Mouse (Mus musculus) brown adipose tissue, adult 24 weeks (tissue): Measurements from ENCODE around the gene Hhat. TPM values are rescaled to one million over a fixed set of nuclear protein-coding genes. Genes with fewer than 3 reads are reported as not detected.

ENCODE experiments used
- H3K27ac ChIP-seq: fragments of 200-500 bp; replicated peaks from 2 replicates; pipeline ENCODE4 v1.5.1; 2012; ENCODE audit warnings: low read depth, mild to moderate bottlenecking, low read length
- H3K4me1 ChIP-seq: fragments of 200-500 bp; 2 replicates; pipeline ENCODE4 v1.6.1; 2012; ENCODE audit warnings: low read length, mixed read lengths; ENCODE audit not compliant: control insufficient read depth, insufficient read depth, insufficient read length
- H3K4me3 ChIP-seq: fragments of 200-500 bp; 2 replicates; pipeline ENCODE4 v1.5.1; 2012; ENCODE audit warnings: low read depth, mild to moderate bottlenecking, low read length, moderate library complexity; ENCODE audit not compliant: insufficient read depth
- polyA plus RNA-seq: library from polyadenylated mRNA; stranded (reverse); fragments of >200 nt; gene quantifications from 2 replicates; pipeline ENCODE4 v1.2.4, GENCODE M21; 2012; ENCODE audit not compliant: missing spikeins, insufficient read depth, insufficient read length

Gene Hhat
- polyA plus RNA-seq, 1 experiment = 0.59 TPM

DNA sequence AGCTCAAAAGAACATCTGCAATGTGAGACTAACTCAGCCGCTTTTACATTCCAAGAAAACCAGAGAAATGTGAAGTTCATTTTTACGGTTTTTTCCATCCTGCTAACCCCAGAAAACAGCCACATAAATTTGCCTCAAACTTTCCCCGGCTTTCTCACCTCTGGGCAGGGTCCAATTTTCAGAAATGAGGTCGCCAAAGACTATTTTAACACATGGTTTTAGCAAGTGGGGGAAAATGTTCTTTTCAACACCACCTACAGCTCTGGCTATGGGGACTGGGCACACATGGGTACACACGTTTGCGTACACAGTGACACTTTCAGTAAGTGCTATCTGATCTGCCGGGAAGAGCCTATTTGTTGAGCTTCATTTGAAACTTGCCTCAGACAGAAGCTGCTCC is 40.5 kb downstream of the Hhat start:
- Histone ChIP-seq H3K4me3 (no peak overlapping the region), H3K4me1 (no peaks in the 10 kb centered on the region), H3K27ac (no peak overlapping the region)

DNA sequence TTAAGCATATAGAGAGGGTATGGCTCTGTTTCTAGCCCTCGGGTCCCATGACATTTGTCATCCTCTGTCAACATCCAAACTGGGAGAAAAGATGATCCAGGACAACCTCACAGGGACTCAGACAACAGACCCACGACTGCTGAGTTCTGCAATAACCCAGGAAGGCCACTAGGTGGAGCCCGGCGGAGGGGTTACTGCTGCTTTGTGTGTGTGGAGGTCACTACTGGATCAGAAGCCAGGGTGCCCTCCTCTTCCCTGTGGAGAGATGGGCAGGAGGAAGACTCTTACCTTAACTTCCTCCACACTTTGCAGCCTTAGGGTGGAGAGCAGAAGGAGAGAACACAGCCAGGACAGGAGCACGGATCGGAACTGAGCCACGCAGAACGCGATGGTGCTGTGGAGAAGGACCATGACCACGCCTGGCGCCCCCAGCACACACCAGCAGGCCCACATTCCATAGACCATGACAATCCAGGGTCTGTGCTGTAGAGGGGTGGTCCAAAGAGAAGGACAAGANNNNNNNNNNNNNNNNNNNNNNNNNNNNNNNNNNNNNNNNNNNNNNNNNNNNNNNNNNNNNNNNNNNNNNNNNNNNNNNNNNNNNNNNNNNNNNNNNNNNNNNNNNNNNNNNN is 43.9 kb downstream of the Hhat start:
- no peak overlapping the region for H3K4me3 ChIP-seq
- H3K4me1 ChIP-seq = no peaks in the 10 kb centered on the region
- no peak overlapping the region for H3K27ac ChIP-seq

DNA sequence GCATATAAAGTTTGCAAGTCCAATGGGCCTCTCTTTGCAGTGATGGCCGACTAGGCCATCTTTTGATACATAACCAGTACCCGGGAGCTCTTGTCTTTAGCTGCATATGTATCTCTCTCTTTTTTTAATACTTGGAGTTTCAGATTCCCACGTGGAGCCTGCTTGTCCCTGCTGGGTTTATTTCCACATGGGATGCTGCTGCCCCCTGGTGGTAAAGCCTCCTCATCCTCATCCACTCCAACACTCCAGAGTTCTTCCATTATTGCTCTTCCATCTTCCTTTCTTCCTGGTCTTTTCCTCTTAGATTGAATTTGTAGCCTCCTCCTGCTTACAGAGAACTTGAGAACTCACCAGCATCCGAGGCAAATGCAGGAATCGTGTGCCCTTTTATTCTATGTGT is 48.9 kb downstream of the Hhat start:
- Histone ChIP-seq H3K27ac (no peak overlapping the region), H3K4me1 (no peaks in the 10 kb centered on the region), H3K4me3 (no peak overlapping the region)

DNA sequence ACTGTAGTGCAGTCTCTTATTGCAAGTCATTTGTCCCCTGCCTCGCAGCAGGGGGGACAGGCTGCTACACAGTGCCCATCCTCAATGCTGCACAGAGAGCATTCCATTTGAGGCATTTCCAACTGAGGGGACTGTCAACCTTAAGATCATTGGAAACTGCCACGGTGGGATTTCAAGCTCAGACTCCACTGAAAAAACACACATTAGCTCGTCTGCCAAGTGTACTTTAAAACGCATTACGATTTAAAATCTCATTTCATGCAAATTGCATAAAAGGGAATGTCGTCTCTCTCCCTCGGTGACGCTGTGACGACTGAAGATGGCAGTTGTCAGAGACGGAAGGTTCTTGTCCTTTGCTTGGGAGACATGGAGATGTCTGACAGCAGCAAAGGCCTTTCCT is 50.9 kb downstream of the Hhat start:
- Histone ChIP-seq H3K27ac (no peak overlapping the region), H3K4me1 (no peaks in the 10 kb centered on the region)

DNA sequence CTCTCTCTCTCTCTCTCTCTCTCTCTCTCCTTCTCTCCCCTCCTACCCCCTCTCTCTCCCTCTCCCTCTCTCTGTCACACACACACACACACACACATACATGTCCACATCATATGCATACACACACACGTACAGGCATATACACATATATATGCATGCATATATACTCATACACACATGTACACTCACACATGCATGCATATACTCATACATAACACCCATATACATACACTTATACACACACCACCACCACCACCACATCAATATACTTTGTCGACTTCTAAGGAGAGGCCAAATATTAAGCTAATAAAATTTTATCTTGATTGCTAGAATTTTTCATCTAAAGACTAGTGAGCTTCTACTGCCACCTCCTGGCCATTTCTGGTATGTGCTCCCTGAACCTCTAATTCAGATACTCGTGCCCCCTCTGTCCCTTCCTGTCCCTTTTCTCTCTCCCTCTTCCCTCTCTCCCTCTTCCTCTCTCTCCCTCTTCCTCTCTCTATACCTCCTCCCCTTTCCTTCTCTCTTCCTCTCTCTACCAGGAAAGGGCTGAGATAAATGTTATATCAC is 59.2 kb downstream of the Hhat start:
- Histone ChIP-seq H3K27ac (no peak overlapping the region), H3K4me1 (no peaks in the 10 kb centered on the region), H3K4me3 (no peak overlapping the region)

More for the DNA sequence above, 50.9 kb downstream of the Hhat start:
- no peak overlapping the region for H3K4me3 ChIP-seq

DNA sequence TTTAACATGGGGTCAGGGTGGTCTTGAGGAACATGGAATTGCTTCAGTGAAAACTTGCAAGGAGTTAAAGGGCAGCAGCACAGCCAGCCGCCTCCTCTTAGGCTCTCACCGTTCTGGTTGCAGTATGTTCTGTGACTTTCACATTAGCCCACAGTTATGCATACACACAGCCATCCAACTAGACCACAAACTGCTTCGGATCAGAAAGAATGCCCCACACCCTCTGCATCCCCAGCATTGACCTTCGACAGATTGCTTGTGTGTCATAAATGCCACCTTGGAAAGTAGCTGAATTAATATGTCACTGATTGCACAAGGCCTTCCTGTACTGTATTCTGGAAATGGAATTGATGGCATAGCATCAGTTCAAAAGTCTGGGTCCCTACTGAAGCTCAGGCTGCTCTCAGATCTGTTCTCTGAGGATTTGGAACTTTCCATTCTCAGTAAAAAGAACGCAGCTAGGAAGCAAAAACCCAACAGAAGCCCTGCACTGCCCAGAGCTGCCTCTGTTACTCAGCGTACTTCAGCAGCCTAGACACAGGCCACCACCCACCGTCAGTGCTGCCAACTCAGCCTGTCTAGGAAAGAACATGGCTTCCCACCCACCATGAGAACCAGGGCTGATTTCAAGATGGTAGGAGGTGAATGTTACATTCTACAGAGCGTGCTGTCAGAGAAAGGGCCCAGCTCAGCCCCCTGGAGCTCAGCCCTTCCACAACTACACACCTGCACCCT is 70.5 kb downstream of the Hhat start:
- Histone ChIP-seq H3K4me3 (no peak overlapping the region), H3K4me1 (no peaks in the 10 kb centered on the region), H3K27ac (no peak overlapping the region)

DNA sequence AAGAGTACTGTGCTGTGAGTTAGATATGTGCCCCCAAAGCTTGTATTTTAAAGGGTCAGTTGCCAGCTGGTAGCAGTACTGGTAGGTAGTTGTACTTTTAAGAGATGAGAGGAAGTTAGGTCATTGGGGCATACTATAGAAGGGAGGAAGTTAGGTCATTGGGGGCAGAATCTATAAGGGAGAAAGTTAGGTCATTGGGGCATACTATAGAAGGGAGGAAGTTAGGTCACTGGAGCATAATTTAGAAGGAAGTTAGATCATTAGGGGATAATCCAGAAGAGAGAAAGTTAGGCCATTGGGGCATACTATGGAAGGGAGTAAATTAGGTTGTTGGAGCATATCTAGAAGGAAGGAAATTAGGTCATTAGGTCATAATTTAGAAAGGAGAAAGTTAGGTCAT is 71.9 kb downstream of the Hhat start:
- H3K4me1 ChIP-seq = no peaks in the 10 kb centered on the region
- H3K27ac ChIP-seq = no peak overlapping the region

DNA sequence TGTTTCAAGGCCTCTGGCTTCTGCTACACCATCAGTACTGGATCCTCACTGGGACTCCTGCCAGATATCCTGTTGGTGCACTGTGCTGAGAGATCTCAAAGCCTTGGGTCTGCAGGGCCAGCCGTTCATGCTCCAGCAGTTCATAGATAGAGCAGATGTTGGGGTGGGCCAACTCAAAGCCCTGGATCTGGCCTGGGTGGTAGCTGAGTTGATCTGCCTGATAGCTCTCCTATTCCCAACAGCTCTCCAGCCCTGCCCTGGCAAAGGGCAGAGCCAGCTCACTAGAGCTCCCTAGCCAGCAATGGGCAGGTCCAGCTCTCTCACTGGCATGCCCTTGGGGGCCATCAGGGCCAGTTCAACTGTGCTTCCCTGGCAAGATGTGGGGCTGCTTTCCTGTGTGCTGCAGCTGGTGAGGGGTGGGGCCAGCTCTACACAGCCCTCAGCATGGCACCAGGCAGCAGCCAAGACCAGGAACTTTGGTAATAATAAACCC is 74.6 kb downstream of the Hhat start:
- no peak overlapping the region for H3K4me3 ChIP-seq
- no peaks in the 10 kb centered on the region for H3K4me1 ChIP-seq
- H3K27ac ChIP-seq = no peak overlapping the region

More for the DNA sequence above, 71.9 kb downstream of the Hhat start:
- H3K4me3 ChIP-seq = no peak overlapping the region

DNA sequence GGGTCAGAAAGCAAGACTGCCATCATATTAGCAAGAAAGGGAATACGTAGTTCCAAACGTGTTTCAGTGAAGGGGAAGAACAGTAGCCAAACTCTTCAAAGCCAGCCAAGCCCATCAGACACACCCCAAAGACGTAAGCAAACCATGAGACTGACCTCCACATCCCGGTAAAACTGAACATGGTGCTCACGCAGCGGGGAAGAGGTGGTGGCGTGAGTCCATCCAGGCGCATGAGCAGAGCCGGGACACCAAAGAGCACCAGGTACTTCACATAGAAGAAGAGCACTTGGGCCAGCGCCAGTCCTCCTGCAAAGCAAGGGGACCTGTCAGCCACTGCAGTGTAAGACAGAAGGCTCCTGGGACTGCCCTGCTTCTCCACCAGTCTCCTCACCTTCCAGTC is 77.4 kb downstream of the Hhat start:
- no peak overlapping the region for H3K4me3 ChIP-seq
- H3K4me1 ChIP-seq = no peaks in the 10 kb centered on the region
- no peak overlapping the region for H3K27ac ChIP-seq

DNA sequence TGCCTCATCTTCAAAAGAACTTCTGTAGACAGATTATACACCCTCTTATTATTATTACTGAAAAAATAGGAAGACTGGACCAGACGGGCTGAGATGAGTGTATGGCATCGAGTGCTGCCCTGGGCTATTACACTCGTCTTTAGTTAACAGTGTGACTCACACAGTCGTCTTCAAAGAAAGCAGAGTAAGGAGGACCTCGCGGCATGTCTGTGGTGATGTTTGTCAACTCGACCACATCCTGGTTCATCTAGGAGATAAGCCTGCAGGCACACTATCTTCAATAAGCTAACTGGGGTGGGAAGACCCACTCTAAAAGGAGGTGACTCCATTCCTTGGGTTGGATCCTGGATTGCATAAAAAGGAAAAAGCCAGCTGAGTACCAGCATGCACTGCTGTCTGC is 78.0 kb downstream of the Hhat start:
- Histone ChIP-seq H3K4me1 (no peaks in the 10 kb centered on the region), H3K4me3 (no peak overlapping the region), H3K27ac (no peak overlapping the region)

DNA sequence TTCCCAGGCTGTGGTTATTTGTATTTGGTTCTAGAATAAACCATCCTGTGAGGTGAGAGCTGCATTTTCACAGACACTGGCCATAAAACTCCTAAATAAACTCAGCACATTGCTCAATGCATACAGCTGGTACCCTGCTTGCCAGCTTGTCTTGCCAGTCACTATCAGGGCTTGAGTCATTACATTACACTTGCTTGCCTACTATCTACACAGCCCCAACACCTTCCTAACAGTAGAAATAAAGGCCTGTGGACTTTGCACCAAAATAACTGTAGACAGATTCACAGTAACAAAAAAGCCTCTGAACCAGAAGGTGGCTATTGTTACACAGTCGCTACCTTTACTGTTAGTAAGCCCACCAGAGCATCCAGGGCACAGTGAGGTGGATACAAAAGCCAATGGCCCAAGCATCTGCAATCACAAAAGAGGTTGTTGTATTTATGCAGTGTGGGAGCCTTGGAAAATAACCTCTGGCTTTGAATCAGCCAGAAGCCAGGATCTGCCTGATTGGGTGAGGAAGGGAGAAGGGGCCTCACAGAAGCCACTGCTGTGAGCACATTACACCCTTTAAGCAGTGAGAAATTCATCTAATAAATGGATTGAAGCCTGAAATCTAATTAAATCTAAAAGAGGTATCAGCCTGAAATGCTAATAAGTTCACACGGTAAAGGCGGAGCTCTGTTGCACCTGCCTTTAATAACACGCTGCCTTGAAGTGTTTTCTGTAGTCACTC is 88.6 kb downstream of the Hhat start:
- H3K4me1 ChIP-seq = no peaks in the 10 kb centered on the region

DNA sequence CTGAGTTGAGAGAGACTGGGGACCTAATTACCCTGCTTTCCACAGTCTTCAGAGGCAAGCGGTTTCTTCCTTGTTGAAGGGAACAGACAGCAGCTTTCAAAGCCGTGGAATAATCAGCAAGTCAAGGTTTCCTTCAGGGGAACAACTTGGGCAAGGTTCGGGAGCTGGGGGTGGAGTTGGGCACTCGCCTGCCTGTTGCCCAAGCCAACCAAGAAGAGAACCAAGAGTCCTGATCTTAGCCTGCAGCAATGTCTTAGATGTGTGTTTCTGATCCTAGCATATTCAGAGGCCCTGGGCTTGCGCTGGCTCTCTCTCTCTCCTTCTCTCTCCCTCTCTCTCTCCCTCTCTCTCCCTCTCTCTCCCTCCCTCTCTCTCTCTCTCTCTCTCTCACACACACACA is 93.8 kb downstream of the Hhat start:
- no peak overlapping the region for H3K27ac ChIP-seq
- H3K4me3 ChIP-seq = no peak overlapping the region
- no peaks in the 10 kb centered on the region for H3K4me1 ChIP-seq

More for the DNA sequence above, 88.6 kb downstream of the Hhat start:
- no peak overlapping the region for H3K27ac ChIP-seq
- no peak overlapping the region for H3K4me3 ChIP-seq

DNA sequence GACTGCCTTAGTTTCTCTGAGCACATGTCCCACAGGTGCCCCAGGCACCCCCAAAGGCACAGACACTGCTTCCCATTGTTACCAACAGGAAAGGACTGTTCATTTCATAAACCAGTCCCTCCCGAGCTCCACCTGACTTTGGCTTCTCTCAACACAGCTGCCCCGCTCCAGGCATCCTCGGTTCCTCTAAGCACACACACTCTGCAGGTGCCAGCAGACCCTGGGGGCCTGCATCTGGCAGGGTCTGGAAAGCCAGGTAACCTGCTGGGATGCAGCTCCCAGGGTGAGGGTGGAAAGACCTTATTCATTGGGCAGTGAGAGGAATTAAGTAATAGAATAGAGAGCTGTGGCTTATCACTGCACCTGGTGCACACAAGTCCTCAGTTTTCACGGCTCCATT is 107.4 kb downstream of the Hhat start:
- Histone ChIP-seq H3K4me1 (no peaks in the 10 kb centered on the region), H3K4me3 (no peak overlapping the region), H3K27ac (no peak overlapping the region)

DNA sequence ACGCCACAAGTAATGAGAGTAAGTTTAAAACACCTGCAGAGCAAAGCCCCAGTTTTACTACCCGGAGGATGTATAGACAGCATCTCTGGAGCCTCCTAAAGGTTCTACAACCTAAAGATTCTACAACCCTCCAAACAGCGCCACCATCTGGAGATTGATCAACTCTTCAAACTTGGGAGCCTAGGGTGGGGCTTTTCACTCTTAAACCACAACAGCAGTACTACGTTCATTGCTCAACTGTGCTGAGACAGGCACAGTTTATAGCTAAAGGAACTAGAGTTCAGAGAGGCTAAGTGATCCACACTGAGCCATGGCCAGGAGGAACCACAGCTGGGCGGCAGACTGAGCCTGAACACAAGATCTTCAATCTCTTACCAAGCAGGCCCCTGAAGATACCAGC is 107.9 kb downstream of the Hhat start:
- Histone ChIP-seq H3K4me3 (no peak overlapping the region), H3K4me1 (no peaks in the 10 kb centered on the region), H3K27ac (no peak overlapping the region)

DNA sequence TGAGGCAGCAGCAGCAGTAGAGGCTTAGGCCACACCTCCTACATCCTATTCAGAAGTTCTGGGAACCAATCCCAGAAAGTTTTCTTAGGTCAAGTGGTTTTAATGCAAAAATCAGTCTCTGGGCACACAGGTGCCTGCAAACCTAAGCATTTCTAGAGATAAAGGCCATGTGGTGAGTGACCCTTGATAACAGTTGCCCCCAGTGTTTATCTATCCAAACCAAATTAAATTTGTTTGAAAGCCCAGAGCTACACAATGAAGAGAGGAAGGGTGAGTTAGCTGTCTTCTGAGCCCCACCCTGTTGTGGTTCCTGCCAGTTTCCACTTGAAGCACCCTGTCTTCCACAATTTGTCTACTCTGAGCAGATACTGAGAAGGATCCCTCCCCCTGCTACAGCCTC is 109.4 kb downstream of the Hhat start:
- H3K4me1 ChIP-seq = no peaks in the 10 kb centered on the region
- no peak overlapping the region for H3K27ac ChIP-seq
- H3K4me3 ChIP-seq = no peak overlapping the region
